Mouse (Mus musculus): Measurements from ENCODE around the gene Mrpl9. TPM values are rescaled to one million over a fixed set of nuclear protein-coding genes. Genes with fewer than 3 reads are reported as not detected.

Gene Mrpl9
- polyA plus RNA-seq, 1 experiment from 2014 or later: 71.7 TPM

- H3K4me3 ChIP-seq: no peak overlapping the region
- peaks cover 88% of the 10 kb centered on the region for H3K4me1 ChIP-seq
- peak overlapping the region; percentile 91 for H3K27ac ChIP-seq (replicated peaks)
- 70% methylated on average over 7 of the region's 7 CpGs for WGBS
- no peaks in the 10 kb centered on the region for H3K9me3 ChIP-seq (replicated peaks)
- DNase-seq (ENCODE audit: low spot score): no peak
- H3K27me3 ChIP-seq (ENCODE audit: low read depth, poor library complexity, severe bottlenecking): peaks cover 8% of the 10 kb centered on the region; the same call in 1 of the 2 replicates
- peaks cover 83% of the 10 kb centered on the region for H3K36me3 ChIP-seq
Measured at GRCm38 (mm10) chr3:94485922-94486321, 42.8 kb downstream of the Mrpl9 start.

- DNase-seq (ENCODE audit: low spot score): no peak
- Histone ChIP-seq H3K4me1 (peaks cover 80% of the 10 kb centered on the region), H3K9me3 (replicated peaks) (no peaks in the 10 kb centered on the region), H3K27ac (replicated peaks) (peak overlapping the region; percentile 61), H3K36me3 (peaks cover 80% of the 10 kb centered on the region), H3K4me3 (no peak overlapping the region), H3K27me3 (ENCODE audit: low read depth, poor library complexity, severe bottlenecking) (no peaks in the 10 kb centered on the region)
- 83% methylated on average over 6 of the region's 6 CpGs for WGBS
Measured at GRCm38 (mm10) chr3:94487581-94487980, 44.5 kb downstream of the Mrpl9 start.

GRCm38 (mm10) chr3:94497162-94497561, 54.0 kb downstream of the Mrpl9 start:
- Histone ChIP-seq H3K27ac (replicated peaks) (no peak overlapping the region), H3K9me3 (replicated peaks) (no peaks in the 10 kb centered on the region), H3K4me3 (no peak overlapping the region), H3K27me3 (ENCODE audit: low read depth, poor library complexity, severe bottlenecking) (no peaks in the 10 kb centered on the region), H3K36me3 (peaks cover 68% of the 10 kb centered on the region), H3K4me1 (peaks cover 6% of the 10 kb centered on the region; the same call in 1 of the 2 replicates)
- 85% methylated on average over 4 of the region's 4 CpGs for WGBS
- DNase-seq (ENCODE audit: low spot score): no peak

Other genes with a start within 250 kb of the Mrpl9 start
- gene Gm5286, start 246.6 kb upstream of the Mrpl9 start, polyA plus RNA-seq (2016; fragmentation: Nextera tagmentation; extraction: Ambion mirVana): not detected in 2 replicates
- gene Gm4778, start 179.3 kb upstream of the Mrpl9 start, polyA plus RNA-seq (2016; fragmentation: Nextera tagmentation; extraction: Ambion mirVana): not detected in 2 replicates
- gene Them4, start 133.2 kb upstream of the Mrpl9 start, polyA plus RNA-seq (2016; fragmentation: Nextera tagmentation; extraction: Ambion mirVana): 9.4 and 10.4 TPM in 2 replicates
- gene Them5, start 101.2 kb upstream of the Mrpl9 start, polyA plus RNA-seq (2016; fragmentation: Nextera tagmentation; extraction: Ambion mirVana): not detected in 2 replicates
- 0.23 and 0.68 TPM in 2 replicates for gene C2cd4d, start 80.9 kb upstream of the Mrpl9 start, polyA plus RNA-seq (2016; fragmentation: Nextera tagmentation; extraction: Ambion mirVana)
- gene Rorc, start 70.5 kb upstream of the Mrpl9 start, polyA plus RNA-seq (2016; fragmentation: Nextera tagmentation; extraction: Ambion mirVana): 0.14 TPM in 1 of 2 replicates, not detected in the other
- 0.71 and 0.72 TPM in 2 replicates for gene Lingo4, start 44.8 kb upstream of the Mrpl9 start, polyA plus RNA-seq (2016; fragmentation: Nextera tagmentation; extraction: Ambion mirVana)
- gene Tdrkh, start 30.0 kb upstream of the Mrpl9 start, polyA plus RNA-seq (2016; fragmentation: Nextera tagmentation; extraction: Ambion mirVana): 45.2 and 53.8 TPM in 2 replicates
- 0.58 and 0.65 TPM in 2 replicates for gene Oaz3, start 597 bp downstream of the Mrpl9 start, polyA plus RNA-seq (2016; fragmentation: Nextera tagmentation; extraction: Ambion mirVana)
- 69.0 and 128 TPM in 2 replicates for gene Celf3, start 35.0 kb downstream of the Mrpl9 start, polyA plus RNA-seq (2016; fragmentation: Nextera tagmentation; extraction: Ambion mirVana)
- 8.4 and 12.5 TPM in 2 replicates for gene Riiad1, start 37.0 kb downstream of the Mrpl9 start, polyA plus RNA-seq (2016; fragmentation: Nextera tagmentation; extraction: Ambion mirVana)
- gene Snx27, start 139.4 kb downstream of the Mrpl9 start, polyA plus RNA-seq (2016; fragmentation: Nextera tagmentation; extraction: Ambion mirVana): 44.8 and 48.6 TPM in 2 replicates
- gene Gm10972, start 199.8 kb downstream of the Mrpl9 start, polyA plus RNA-seq (2016; fragmentation: Nextera tagmentation; extraction: Ambion mirVana): not detected in 2 replicates
- gene Tuft1, start 215.6 kb downstream of the Mrpl9 start, polyA plus RNA-seq (2016; fragmentation: Nextera tagmentation; extraction: Ambion mirVana): 3.9 and 4.1 TPM in 2 replicates

Measured in midbrain, embryonic 10.5 days (tissue).